Mouse (Mus musculus): ENCODE measurements around the gene Akr1b3. TPM values are rescaled to one million over a fixed set of nuclear protein-coding genes. Genes with fewer than 3 reads are reported as not detected.
"Not testable (repeated sequence)": the region's sequence is repeated elsewhere in the genome, so short reads cannot be mapped to it uniquely, and the experiment has no call there.

The Akr1b3 gene
- polyA plus RNA-seq (2016; fragmentation: Nextera tagmentation; extraction: Ambion mirVana): 135 and 136 TPM in 2 replicates

DNA sequence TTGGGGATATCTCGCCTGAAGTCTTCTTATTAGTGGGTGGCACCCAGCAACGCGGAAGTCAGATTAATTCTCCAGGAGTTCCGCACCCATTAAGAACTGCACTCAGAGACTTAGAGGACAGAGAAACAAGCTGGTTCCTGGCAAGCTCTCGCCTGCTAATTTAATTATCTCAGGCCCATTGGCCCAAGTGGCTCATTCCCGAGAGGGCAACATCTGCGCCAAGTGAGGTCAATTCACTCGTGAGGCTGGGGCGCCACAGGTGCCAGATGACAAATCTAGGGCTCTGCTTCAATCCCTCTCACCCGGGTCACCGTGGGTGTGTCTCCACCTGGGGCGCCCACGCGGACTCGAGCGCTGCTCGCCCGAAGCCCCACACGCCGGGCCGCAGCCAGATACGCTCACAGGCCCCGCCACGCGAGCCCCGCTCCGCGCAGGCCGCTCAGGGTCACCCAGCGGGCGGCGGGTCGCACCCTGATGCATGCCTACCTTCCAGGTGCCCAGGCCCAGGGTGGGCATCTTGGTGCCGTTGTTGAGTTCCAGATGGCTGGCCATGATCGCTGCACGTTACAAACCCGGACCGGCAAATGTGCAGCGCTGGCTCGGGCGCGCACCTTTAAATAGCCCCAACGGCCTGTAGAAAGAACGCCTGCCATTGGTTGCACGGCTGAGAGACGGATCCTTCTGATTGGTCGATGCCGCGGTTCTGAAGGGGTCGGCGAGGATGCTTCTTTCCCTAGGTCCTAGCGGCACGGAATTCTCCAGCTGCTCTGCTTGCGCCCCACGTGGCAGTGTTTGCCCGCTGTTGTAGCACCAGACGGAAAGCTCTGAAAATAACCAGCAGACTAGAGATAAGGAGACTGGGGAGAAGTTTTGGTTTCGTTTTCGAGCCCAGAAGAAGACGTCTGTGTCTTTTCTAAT is at the start of gene Akr1b3:
Gene Akr1b3, minus strand, starts transcription at position 625 of the 918 bp plus-strand sequence.
- Histone ChIP-seq H3K27ac (no peak within 1 kb of the TSS), H3K36me3 (replicated peaks) (0 out of 2 replicates have a peak, but pooled peaks cover 2% of the 10 kb centered on the region), H3K27me3 (no peaks in the 10 kb centered on the region), H3K4me1 (peaks cover 16% of the 10 kb centered on the region), H3K9me3 (no peaks in the 10 kb centered on the region), H3K9ac (peak within 1 kb of the TSS; percentile 71), H3K4me3 (replicated peaks) (peak within 1 kb of the TSS; percentile 75), H3K4me2 (peak within 1 kb of the TSS; percentile 91)
- WGBS: under 1% methylated on average over 60 of the region's 60 CpGs
- peak; percentile 100 for ATAC-seq (ENCODE audit: low FRiP score)

- H3K4me1 ChIP-seq: peaks cover 9% of the 10 kb centered on the region; the same call in 1 of the 2 replicates
- no peak overlapping the region for H3K27ac ChIP-seq
- H3K9me3 ChIP-seq: no peaks in the 10 kb centered on the region
- no peaks in the 10 kb centered on the region for H3K27me3 ChIP-seq
- no peak for ATAC-seq (ENCODE audit: low FRiP score)
- no peak overlapping the region for H3K4me3 ChIP-seq (replicated peaks)
- no peak overlapping the region for H3K4me2 ChIP-seq
- H3K9ac ChIP-seq: no peak overlapping the region
- WGBS: 84% methylated on average over 12 of the region's 12 CpGs
- H3K36me3 ChIP-seq (replicated peaks): no peaks in the 10 kb centered on the region
These were observed 47.2 kb upstream of the Akr1b3 start for GRCm38 (mm10) chr6:34364217-34365136.

DNA sequence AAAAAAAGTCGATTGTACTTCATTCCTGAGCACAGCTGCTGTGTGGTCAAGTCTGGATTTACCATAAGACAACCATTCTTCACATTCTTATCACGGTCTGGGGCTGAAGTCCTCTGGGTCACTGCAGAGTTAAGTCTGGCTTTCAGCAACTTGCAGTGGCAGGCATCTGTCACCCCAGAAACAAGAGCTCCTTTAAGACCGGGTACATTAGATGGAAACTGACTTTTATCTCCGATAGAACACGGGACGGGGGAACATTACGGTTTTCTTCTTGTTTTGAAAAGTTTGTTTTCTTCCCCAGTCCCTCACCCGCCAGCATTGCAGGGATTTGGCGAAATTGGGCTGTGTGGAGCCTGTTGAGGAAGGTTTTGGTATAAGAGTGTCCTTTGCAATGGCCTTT is 38.6 kb upstream of the Akr1b3 start:
- H3K36me3 ChIP-seq (replicated peaks): no peaks in the 10 kb centered on the region
- WGBS: 90% methylated on average over 9 of the region's 9 CpGs
- no peak overlapping the region for H3K4me3 ChIP-seq (replicated peaks)
- no peak overlapping the region for H3K27ac ChIP-seq
- no peaks in the 10 kb centered on the region for H3K27me3 ChIP-seq
- no peak overlapping the region for H3K9ac ChIP-seq
- H3K4me2 ChIP-seq: no peak overlapping the region
- H3K9me3 ChIP-seq: no peaks in the 10 kb centered on the region
- no peak for ATAC-seq (ENCODE audit: low FRiP score)
- peaks cover 9% of the 10 kb centered on the region for H3K4me1 ChIP-seq

DNA sequence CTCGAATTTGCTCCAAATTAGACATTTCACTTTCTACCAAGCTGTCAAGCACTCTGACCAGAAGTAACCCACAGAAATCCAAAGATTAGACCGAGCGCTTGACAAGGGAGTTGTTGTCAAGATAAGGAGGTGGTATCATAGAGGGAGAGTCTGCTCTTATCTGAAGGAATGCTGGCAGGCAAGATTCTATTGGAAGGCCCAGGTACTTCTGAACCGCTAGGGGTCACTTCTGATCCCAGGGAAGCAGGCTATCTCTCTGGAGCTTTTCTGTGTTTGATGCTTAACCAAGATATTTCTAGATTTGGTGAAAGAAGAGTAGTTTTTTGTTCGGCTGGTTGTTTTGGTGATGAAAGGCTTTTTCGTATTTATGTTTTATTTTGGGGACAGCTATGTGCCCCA is 38.1 kb upstream of the Akr1b3 start:
- WGBS: 69% methylated on average over 6 of the region's 6 CpGs
- no peaks in the 10 kb centered on the region for H3K27me3 ChIP-seq
- ATAC-seq (ENCODE audit: low FRiP score): no peak
- H3K9ac ChIP-seq: no peak overlapping the region
- H3K4me1 ChIP-seq: peaks cover 9% of the 10 kb centered on the region
- no peak overlapping the region for H3K4me3 ChIP-seq (replicated peaks)
- H3K27ac ChIP-seq: no peak overlapping the region
- H3K4me2 ChIP-seq: no peak overlapping the region
- no peaks in the 10 kb centered on the region for H3K9me3 ChIP-seq
- H3K36me3 ChIP-seq (replicated peaks): no peaks in the 10 kb centered on the region

DNA sequence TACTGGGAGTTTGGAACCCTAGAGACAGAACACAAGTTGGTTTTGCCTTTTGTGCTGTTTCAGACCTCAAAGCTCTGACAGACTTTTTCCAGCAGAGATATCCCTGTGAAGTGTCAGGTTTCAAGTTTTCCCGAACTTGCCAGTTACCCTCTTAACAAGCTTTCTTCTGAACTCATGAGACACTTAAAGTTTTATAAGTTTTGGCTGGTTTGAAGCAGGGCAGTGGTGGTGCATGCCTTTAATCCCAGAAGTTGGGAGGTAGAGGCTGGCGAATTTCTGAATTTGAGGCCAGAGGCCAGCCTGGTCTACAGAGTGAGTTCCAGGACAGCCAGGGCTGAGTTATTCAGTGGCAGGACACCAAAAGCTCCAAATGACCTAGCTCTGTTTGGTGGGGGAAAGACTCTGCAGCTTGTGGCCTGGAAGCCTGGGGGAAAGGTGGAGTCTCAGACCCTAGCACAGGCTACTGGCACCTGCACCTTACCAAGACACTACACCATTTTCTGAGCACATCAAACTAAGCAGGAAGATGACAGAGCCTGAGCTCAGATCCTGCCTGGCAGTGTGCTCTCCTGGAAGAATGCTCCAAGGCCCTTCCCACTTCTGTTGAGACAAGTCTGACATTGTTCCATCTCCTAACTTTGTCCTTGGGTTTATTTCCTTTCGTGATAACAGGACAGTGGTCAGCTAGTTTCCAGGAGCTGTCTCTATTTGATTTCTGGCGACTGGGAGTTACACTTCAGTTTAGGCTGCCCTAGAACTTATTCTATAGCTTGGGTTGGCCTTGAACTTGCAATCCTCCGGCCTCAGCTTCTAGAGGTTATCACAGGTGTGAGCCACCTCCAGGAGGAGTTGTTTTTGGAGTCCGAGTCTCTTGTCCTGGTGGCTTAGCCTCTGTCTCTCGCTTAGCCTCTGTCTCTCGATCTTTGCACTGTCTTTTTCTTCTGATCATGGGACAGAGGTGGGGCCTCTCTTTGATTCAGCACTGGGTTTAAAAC is 37.4 kb upstream of the Akr1b3 start:
- Histone ChIP-seq H3K9me3 (no peaks in the 10 kb centered on the region), H3K4me3 (replicated peaks) (peak overlapping the region; percentile 23; the same call in 1 of the 2 replicates), H3K9ac (no peak overlapping the region), H3K27ac (no peak overlapping the region), H3K4me2 (peak overlapping the region; percentile 49), H3K27me3 (no peaks in the 10 kb centered on the region), H3K36me3 (replicated peaks) (no peaks in the 10 kb centered on the region), H3K4me1 (peaks cover 9% of the 10 kb centered on the region)
- ATAC-seq (ENCODE audit: low FRiP score): no peak
- WGBS: 77% methylated on average over 8 of the region's 8 CpGs

- Histone ChIP-seq H3K4me3 (replicated peaks) (peak within 1 kb of the TSS; percentile 23), H3K36me3 (replicated peaks) (no peaks in the 10 kb centered on the region), H3K4me2 (peak within 1 kb of the TSS; percentile 49), H3K4me1 (peaks cover 9% of the 10 kb centered on the region), H3K9me3 (no peaks in the 10 kb centered on the region), H3K9ac (peak within 1 kb of the TSS; percentile 40), H3K27ac (0 out of 2 replicates have a peak within 1 kb of the TSS, but pooled peaks have one; percentile 53), H3K27me3 (no peaks in the 10 kb centered on the region)
- WGBS: 13% methylated on average over 16 of the region's 16 CpGs
- ATAC-seq (ENCODE audit: low FRiP score): peak; percentile 74
These were observed 36.5 kb upstream of the Akr1b3 start, which contains the start of gene Akr1b8 for GRCm38 (mm10) chr6:34353658-34354353. Akr1b8 (plus strand) TSS chr6:34354119.

DNA sequence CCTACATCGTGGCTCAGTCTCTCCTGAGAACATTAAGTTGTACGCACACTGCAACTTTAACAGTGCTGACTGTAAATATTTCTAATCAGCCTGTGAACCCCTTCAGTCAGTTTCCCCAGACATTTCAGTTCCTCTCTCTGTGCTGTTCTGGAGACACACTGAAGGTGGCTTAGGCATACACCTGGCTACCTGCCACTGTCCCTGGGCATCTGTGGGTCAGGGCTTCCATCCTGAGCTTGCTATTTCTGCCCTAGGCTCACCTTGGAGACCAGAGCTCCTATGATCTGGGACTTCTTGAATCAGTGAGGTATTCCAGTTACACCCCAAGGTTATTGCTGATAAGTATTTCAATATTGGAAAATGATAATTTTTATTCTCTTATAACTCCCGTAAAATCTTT is 35.1 kb upstream of the Akr1b3 start:
- no peak for ATAC-seq (ENCODE audit: low FRiP score)
- Histone ChIP-seq H3K27me3 (no peaks in the 10 kb centered on the region), H3K4me1 (peaks cover 9% of the 10 kb centered on the region), H3K4me2 (no peak overlapping the region), H3K4me3 (replicated peaks) (no peak overlapping the region), H3K9ac (no peak overlapping the region), H3K36me3 (replicated peaks) (no peaks in the 10 kb centered on the region), H3K9me3 (no peaks in the 10 kb centered on the region), H3K27ac (no peak overlapping the region)
- 96% methylated on average over 3 of the region's 3 CpGs for WGBS

DNA sequence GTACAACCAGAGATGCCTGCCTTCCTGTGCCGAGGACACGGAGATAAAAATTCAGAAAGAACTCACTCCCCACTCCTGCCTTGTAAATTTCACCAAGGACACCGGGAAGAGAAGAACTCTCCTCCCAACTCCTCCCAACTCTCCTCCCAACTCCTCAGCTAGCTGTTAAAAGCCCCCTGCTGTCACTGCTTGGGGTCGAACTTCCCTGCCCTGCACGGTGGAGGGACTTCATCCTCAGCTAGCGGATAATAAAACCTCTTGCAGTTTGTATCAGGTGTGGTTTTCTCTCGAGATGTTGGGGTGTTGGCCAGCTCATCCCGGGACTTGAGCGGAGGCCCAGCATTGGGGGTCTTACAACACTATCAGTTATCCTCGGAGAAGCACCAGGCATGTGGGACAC is 34.2 kb upstream of the Akr1b3 start:
- not testable (repeated sequence) for H3K4me3 ChIP-seq (replicated peaks); H3K27me3 ChIP-seq; H3K9ac ChIP-seq; H3K4me1 ChIP-seq; H3K27ac ChIP-seq; ATAC-seq (ENCODE audit: low FRiP score); H3K9me3 ChIP-seq; H3K36me3 ChIP-seq (replicated peaks); H3K4me2 ChIP-seq
- WGBS: 48% methylated on average over 10 of the region's 10 CpGs

- WGBS: 89% methylated on average over 12 of the region's 12 CpGs
- H3K9ac ChIP-seq: no peak overlapping the region
- no peak overlapping the region for H3K27ac ChIP-seq
- no peak overlapping the region for H3K4me2 ChIP-seq
- H3K27me3 ChIP-seq: no peaks in the 10 kb centered on the region
- no peak overlapping the region for H3K4me3 ChIP-seq (replicated peaks)
- H3K36me3 ChIP-seq (replicated peaks): no peaks in the 10 kb centered on the region
- H3K9me3 ChIP-seq: no peaks in the 10 kb centered on the region
- H3K4me1 ChIP-seq: peaks cover 15% of the 10 kb centered on the region
- ATAC-seq (ENCODE audit: low FRiP score): no peak
These were observed 32.9 kb upstream of the Akr1b3 start for GRCm38 (mm10) chr6:34350037-34350699.

GRCm38 (mm10) chr6:34346096-34346898 is 29.0 kb upstream of the Akr1b3 start:
- ATAC-seq (ENCODE audit: low FRiP score): peak; percentile 63
- Histone ChIP-seq H3K27me3 (no peaks in the 10 kb centered on the region), H3K36me3 (replicated peaks) (no peaks in the 10 kb centered on the region), H3K4me1 (peaks cover 19% of the 10 kb centered on the region), H3K9me3 (no peaks in the 10 kb centered on the region), H3K27ac (no peak overlapping the region), H3K9ac (no peak overlapping the region), H3K4me3 (replicated peaks) (no peak overlapping the region), H3K4me2 (no peak overlapping the region)
- 51% methylated on average over 14 of the region's 14 CpGs for WGBS

All from forebrain, embryonic 12.5 days (tissue).